Mouse (Mus musculus) testis, adult 2 months (tissue): ENCODE measurements around the gene Cpn1. TPM values are rescaled to one million over a fixed set of nuclear protein-coding genes. Genes with fewer than 3 reads are reported as not detected.
"Not testable (repeated sequence)": the region's sequence is repeated elsewhere in the genome, so short reads cannot be mapped to it uniquely, and the experiment has no call there.

ENCODE experiments used
- H3K27ac ChIP-seq: fragments of 200-500 bp; 2 replicates; pipeline ENCODE4 v1.5.1; 2012; ENCODE audit warnings: low read depth, low read length; ENCODE audit not compliant: control insufficient read depth, insufficient read depth
- H3K27me3 ChIP-seq: fragments of 200-500 bp; 2 replicates; pipeline ENCODE4 v1.6.1; 2012; ENCODE audit warnings: mild to moderate bottlenecking, low read length, moderate library complexity; ENCODE audit not compliant: control insufficient read depth, insufficient read depth
- H3K36me3 ChIP-seq: fragments of 200-500 bp; 2 replicates; pipeline ENCODE4 v1.6.1; 2012; ENCODE audit warnings: mild to moderate bottlenecking, low read length; ENCODE audit not compliant: control insufficient read depth, insufficient read depth
- H3K4me1 ChIP-seq: fragments of 200-500 bp; 2 replicates; pipeline ENCODE4 v1.6.1; 2012; ENCODE audit warnings: low read length; ENCODE audit not compliant: control insufficient read depth, insufficient read depth
- H3K4me3 ChIP-seq: fragments of 200-500 bp; 2 replicates; pipeline ENCODE4 v1.5.1; 2012; ENCODE audit warnings: low read depth, mild to moderate bottlenecking, low read length, moderate library complexity, mixed read lengths; ENCODE audit not compliant: control insufficient read depth
- CTCF ChIP-seq: fragments of 200-500 bp; IDR thresholded peaks from 2 replicates; pipeline ENCODE4 v1.5.1; 2012; ENCODE audit warnings: low read depth, mild to moderate bottlenecking, inconsistent platforms, low read length, moderate library complexity; ENCODE audit not compliant: control insufficient read depth, insufficient read depth, insufficient replicate concordance
- POLR2A ChIP-seq: fragments of 200-500 bp; IDR thresholded peaks from 2 replicates; pipeline ENCODE4 v1.6.1; 2012; ENCODE audit warnings: low read depth, mild to moderate bottlenecking, inconsistent platforms, low read length, moderate library complexity; ENCODE audit not compliant: control insufficient read depth
- polyA plus RNA-seq: library from polyadenylated mRNA; depleted of rRNA; stranded (reverse); fragments of >200 nt; gene quantifications from 2 replicates; pipeline ENCODE4 v1.2.3, GENCODE M21; 2012

Cpn1 gene
- polyA plus RNA-seq, 1 experiment = 6.5 TPM

DNA sequence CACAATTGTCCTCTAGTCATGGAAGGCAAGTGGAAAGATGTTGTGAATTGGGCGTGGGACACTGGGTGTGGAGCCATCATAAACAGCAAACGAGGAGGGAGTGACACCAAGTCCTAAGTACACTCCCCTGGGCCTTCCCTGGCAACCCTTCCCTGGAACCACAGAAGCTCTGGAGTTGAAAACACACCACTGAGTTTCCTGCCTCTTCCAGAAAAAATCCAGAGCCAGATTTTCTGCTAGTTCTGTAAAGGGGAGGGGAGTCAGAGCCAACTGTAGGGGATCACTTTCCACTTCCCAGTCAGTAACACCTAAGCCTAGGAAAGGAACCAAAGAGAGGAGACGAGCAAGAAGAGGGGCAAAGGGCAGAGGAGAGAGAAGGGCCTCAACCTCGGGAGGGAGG, 29.0 kb downstream of the Cpn1 start:
- Histone ChIP-seq H3K27me3 (no peaks in the 10 kb centered on the region), H3K4me3 (no peak overlapping the region), H3K4me1 (no peaks in the 10 kb centered on the region), H3K27ac (no peak overlapping the region), H3K36me3 (no peaks in the 10 kb centered on the region)
- TF ChIP-seq POLR2A (no peak), CTCF (no peak)

DNA sequence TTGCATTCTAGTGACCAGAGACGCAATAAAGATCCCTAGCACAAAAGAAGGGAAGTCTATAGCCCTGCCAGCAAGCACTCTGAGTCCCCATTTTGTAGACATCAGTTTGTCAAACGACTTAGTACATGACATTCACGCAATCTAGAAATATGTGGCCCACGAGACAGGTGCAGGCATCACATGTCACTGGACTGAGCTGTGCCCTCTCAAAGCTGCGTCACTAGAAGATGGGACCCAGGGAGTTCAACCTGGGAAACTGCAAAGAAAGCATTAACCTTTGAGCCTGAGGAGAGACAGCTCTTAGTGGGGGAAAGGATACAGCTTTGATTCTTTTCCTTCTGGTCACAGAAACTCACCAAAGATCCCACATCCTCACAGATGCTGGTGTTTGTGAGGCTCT, 31.1 kb downstream of the Cpn1 start:
- no peak overlapping the region for H3K27ac ChIP-seq
- TF ChIP-seq POLR2A (no peak), CTCF (no peak)
- H3K36me3 ChIP-seq = no peaks in the 10 kb centered on the region
- H3K27me3 ChIP-seq = no peaks in the 10 kb centered on the region
- H3K4me1 ChIP-seq = no peaks in the 10 kb centered on the region
- no peak overlapping the region for H3K4me3 ChIP-seq

DNA sequence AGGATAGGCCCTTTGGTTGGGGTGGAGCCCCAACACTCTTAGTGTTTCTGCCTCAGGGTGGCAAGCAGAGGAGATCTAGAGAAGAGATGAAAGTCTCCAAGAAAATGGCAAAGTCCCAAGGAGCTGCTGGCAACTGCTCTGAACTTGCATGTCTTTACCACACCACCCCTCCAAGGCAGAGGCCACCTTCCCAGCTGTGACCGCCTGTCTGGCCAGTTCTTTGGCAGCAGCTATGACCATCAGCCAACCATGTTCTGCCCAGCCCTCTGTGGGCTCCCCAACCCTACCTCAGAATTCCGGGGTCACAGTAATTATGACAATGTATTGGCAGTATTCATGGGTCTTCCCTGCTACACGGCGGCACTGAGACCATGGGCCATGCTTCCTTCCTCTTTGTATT, 31.5 kb downstream of the Cpn1 start:
- H3K36me3 ChIP-seq = no peaks in the 10 kb centered on the region
- no peaks in the 10 kb centered on the region for H3K4me1 ChIP-seq
- no peak overlapping the region for H3K27ac ChIP-seq
- TF ChIP-seq POLR2A (no peak), CTCF (no peak)
- no peak overlapping the region for H3K4me3 ChIP-seq
- H3K27me3 ChIP-seq = no peaks in the 10 kb centered on the region

DNA sequence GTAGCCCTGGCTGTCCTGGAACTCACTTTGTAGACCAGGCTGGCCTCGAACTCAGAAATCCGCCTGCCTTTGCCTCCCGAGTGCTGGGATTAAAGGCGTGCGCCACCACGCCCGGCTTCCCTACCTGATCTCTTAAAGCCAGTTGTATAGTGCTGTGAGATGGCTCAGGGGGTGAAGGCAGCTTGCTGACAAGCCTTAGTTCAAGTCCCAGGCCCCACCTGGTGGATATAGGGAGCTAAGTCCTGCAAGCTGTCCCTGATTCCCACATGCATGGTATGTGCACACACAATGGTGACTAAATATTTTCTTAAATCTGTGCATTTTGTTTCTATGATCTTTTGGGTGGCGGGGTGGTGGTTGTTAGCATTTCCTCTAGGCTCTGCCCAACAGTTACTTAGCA, 33.4 kb downstream of the Cpn1 start:
- H3K27ac ChIP-seq, H3K4me1 ChIP-seq, H3K27me3 ChIP-seq, H3K36me3 ChIP-seq, H3K4me3 ChIP-seq: not testable (repeated sequence)

DNA sequence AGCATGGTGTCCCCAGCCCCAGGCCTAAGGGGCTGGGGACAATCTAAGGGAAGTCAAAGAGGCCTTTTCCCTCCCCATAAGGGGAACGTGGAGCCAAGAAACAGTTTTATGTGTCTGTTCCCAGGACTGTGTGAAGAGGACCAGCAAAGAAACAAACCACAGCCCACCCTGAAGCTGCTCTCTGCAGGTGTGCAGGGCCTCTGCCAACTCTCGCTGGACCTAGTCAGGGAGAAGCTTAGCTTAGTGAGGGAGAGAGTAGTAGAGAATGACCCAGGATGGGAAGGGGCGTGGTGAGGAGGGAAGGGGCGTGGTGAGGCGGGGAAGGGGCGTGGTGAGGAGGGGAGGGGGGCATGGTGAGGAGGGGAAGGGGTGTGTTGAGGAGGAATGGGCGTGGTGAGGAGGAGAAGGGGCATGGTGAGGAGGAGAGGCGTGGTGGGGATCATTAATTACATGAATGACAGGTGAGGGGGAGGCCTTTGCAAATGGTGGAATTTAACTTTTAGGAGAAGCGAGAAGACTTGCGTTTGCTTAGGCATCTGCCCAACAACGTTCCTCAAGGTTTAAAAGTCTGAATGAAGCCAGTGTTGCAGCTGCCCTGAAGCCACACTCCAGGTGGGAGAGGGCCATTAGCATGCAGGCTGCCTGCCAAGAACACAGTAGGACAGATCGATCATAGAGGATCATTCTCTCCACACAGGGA, 37.1 kb downstream of the Cpn1 start:
- H3K36me3 ChIP-seq = no peaks in the 10 kb centered on the region
- H3K27ac ChIP-seq = no peak overlapping the region
- H3K4me3 ChIP-seq = no peak overlapping the region
- H3K27me3 ChIP-seq = no peaks in the 10 kb centered on the region
- H3K4me1 ChIP-seq = peaks cover 6% of the 10 kb centered on the region
- no peak for TF ChIP-seq CTCF
- TF ChIP-seq POLR2A = no peak

DNA sequence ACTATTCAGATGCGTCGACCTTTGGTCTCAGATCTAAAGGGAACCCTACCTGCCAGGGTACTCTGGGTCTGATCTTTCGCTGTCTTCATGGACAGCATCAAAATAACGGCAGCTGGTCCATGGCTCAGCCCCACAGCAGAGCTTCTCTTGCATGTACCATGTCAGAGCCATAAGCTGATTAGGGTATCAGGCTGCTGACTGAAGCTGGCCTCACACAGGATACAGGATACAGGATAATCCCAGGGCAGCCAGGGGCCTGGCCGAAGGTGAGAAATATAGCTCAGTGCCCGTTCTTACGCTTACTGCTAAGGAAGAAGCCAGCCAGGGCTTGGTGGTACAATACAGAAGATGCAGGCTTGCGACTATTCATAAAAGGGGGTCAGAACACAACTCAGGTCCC, 41.8 kb downstream of the Cpn1 start:
- Histone ChIP-seq H3K36me3 (no peaks in the 10 kb centered on the region), H3K4me3 (no peak overlapping the region), H3K27me3 (no peaks in the 10 kb centered on the region; the same call in 1 of the 2 replicates), H3K4me1 (peaks cover 5% of the 10 kb centered on the region), H3K27ac (no peak overlapping the region)
- TF ChIP-seq CTCF = no peak
- no peak for TF ChIP-seq POLR2A

DNA sequence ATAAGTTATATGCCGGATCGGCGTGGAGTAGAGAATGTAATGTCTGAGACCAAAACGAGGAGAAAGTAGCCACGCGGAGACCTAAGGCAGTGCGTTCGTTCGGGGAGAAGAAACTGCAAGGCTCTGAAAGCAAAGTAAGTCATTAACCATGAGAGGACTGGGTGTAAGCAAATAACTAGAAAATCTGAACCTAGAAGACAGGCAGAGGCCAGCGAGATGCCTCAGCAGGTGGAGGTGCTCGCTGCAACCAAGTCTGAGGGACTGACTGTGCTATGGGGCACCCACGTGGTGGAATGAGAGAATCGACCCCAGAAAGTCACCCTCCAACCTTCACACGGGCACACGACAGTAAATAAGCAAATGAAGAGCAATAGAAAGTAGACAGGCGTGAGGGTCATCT, 43.3 kb downstream of the Cpn1 start:
- no peak for TF ChIP-seq CTCF
- no peak for TF ChIP-seq POLR2A
- H3K4me1 ChIP-seq = peaks cover 4% of the 10 kb centered on the region
- H3K27ac ChIP-seq = no peak overlapping the region
- no peak overlapping the region for H3K4me3 ChIP-seq
- no peaks in the 10 kb centered on the region for H3K36me3 ChIP-seq
- no peaks in the 10 kb centered on the region; the same call in 1 of the 2 replicates for H3K27me3 ChIP-seq
